Mouse (Mus musculus) layer of hippocampus, adult 9-10 months (tissue): ENCODE results near the gene Ctsj.
"Not testable (repeated sequence)": the region's sequence is repeated elsewhere in the genome, so short reads cannot be mapped to it uniquely, and the experiment has no call there.

ENCODE experiments used
- DNase-seq: peaks from one replicate; pipeline ENCODE4 v3.0.0; 2022; ENCODE audit warnings: low spot score

Ctsj gene

GRCm38 (mm10) chr13:61005859-61006258 is at the start of gene Ctsj:
TSS of gene Ctsj (minus strand) at chr13:61005959.
- no peak for DNase-seq

- DNase-seq: no peak
These were observed 34.8 kb upstream of the Ctsj start, which contains the start of gene Ctsq for GRCm38 (mm10) chr13:61040531-61040930. TSS of gene Ctsq (minus strand) at chr13:61040631.

- DNase-seq: no peak
These were observed 17.0 kb upstream of the Ctsj start for GRCm38 (mm10) chr13:61022785-61023184.

- no peak for DNase-seq
These were observed 16.1 kb upstream of the Ctsj start for GRCm38 (mm10) chr13:61021844-61022243.

GRCm38 (mm10) chr13:61010171-61010570 is 4.4 kb upstream of the Ctsj start:
- no peak for DNase-seq

GRCm38 (mm10) chr13:60997600-60997999 is 8.2 kb downstream of the Ctsj start:
- DNase-seq: no peak

GRCm38 (mm10) chr13:60986915-60987314 is 18.8 kb downstream of the Ctsj start:
- DNase-seq: not testable (repeated sequence)

- DNase-seq: not testable (repeated sequence)
These were observed 33.4 kb downstream of the Ctsj start for GRCm38 (mm10) chr13:60972319-60972718.

- not testable (repeated sequence) for DNase-seq
These were observed 41.8 kb downstream of the Ctsj start for GRCm38 (mm10) chr13:60963985-60964384.

- no peak for DNase-seq
These were observed 44.1 kb downstream of the Ctsj start for GRCm38 (mm10) chr13:60961706-60962105.
